Mouse (Mus musculus) CH12.LX (cell line): Measurements from ENCODE around the gene Grin3b.

ENCODE experiments used
- CHD1 ChIP-seq: IDR thresholded peaks from 2 replicates; pipeline ENCODE4 v1.6.1; 2012; ENCODE audit warnings: low read depth, low read length, improper control_type of control experiment, inconsistent platforms
- CTCF ChIP-seq, 2 experiments: IDR thresholded peaks in 1 of 2; conservative IDR thresholded peaks in 1 of 2; 2 replicates each; pipeline ENCODE4 v1.5.1; 2011 to 2012; ENCODE audit warnings: low read depth in 2 of 2, low read length in 2 of 2, improper control_type of control experiment in 1 of 2, inconsistent platforms in 1 of 2, mild to moderate bottlenecking in 1 of 2, moderate library complexity in 1 of 2

DNA sequence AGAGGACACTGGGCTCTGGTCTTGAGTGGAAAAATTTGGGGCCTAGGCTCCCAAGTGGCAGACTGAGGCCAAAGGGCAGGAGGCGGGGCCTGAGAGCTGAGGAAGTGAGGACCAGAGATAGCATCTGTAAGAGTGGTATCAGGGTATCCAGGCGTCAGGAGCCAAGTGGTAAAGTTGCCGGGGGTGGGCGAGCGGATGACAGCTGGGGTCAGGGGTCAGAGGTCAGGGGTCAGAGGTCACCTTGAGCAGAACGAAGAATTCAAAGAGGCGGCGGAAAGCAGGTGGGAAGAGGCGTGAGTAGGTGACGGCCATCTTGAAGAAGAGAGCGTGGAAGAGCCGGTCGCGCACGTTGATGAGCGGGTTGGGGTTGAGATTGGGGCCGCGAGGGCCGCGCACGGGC lies 13.2 kb downstream of the Grin3b start:
- TF ChIP-seq CTCF (conservative IDR thresholded peaks at IDR 0.05 in 1 of 2, IDR thresholded peaks at IDR 0.05 in 1 of 2; ENCODE audit: low read depth in 2 of 2, low read length in 2 of 2) (no peak), CHD1 (no peak)
